In genomic region chr11:68940516-68940915, GRCm38 (mm10) we compare ENCODE assay signal across 8 mouse cellular contexts. TPM values are rescaled to one million over a fixed set of nuclear protein-coding genes. Genes with fewer than 3 reads are reported as not detected.
A peak's percentile ranks its signal among the peaks of the same experiment; 100 is the strongest.
DNase-seq lines count a peak whose midpoint lies in the region; ATAC-seq and TF ChIP-seq lines count a peak whose summit lies in the region.

No protein-coding gene starts in this region.

- peak overlapping the region; percentile 65 for H3K4me2 ChIP-seq in heart, embryonic 15.5 days
- H3K4me2 ChIP-seq in forebrain, embryonic 12.5 days, result peak overlapping the region; percentile 57
- H3K4me2 ChIP-seq in kidney, postnatal 0 days (ENCODE audit: low read length), result peak overlapping the region; percentile 71
- peak overlapping the region; percentile 69 for H3K4me2 ChIP-seq in midbrain, postnatal 0 days (ENCODE audit: low read depth, low read length, poor library complexity, severe bottlenecking)

- ATAC-seq in heart, embryonic 15.5 days (replicated peaks; ENCODE audit: insufficient number of reproducible peaks, insufficient read depth, low FRiP score, low read depth), result no peak
- no peak for ATAC-seq in forebrain, embryonic 12.5 days (ENCODE audit: low FRiP score)
- peak; percentile 33 for ATAC-seq in kidney, postnatal 0 days (replicated peaks; ENCODE audit: low FRiP score, low read depth)
- ATAC-seq in midbrain, postnatal 0 days (ENCODE audit: low FRiP score), result no peak

- DNase-seq in heart, postnatal 4 days, result no peak
- DNase-seq in kidney, postnatal 0 days (ENCODE audit: low spot score), result peak; percentile 21
- no peak for DNase-seq in midbrain, postnatal 0 days (ENCODE audit: low spot score)
- DNase-seq in embryo, embryonic 10.5 days (ENCODE audit: low spot score), result no peak
- DNase-seq in gastrocnemius, adult 8-10 months (ENCODE audit: low spot score in 2 of 2), result no peak
- no peak for DNase-seq in thymus, postnatal 25 days

- no peak for TF ChIP-seq CTCF in kidney, postnatal 0 days (IDR thresholded peaks at IDR 0.05; ENCODE audit: low read depth)
- TF ChIP-seq CTCF in midbrain, postnatal 0 days (IDR thresholded peaks at IDR 0.05), result no peak

- no peak overlapping the region for H3K27ac ChIP-seq in heart, embryonic 15.5 days
- H3K27ac ChIP-seq in forebrain, embryonic 12.5 days, result no peak overlapping the region
- peak overlapping the region; percentile 72 for H3K27ac ChIP-seq in kidney, postnatal 0 days
- H3K27ac ChIP-seq in midbrain, postnatal 0 days (ENCODE audit: low read depth, low read length), result peak overlapping the region; percentile 89; the same call in 1 of the 2 replicates

- H3K36me3 ChIP-seq in heart, embryonic 15.5 days, result no peaks in the 10 kb centered on the region
- no peaks in the 10 kb centered on the region for H3K36me3 ChIP-seq in forebrain, embryonic 12.5 days (replicated peaks)
- no peaks in the 10 kb centered on the region for H3K36me3 ChIP-seq in kidney, postnatal 0 days (ENCODE audit: insufficient read depth, low read length)
- peaks cover 3% of the 10 kb centered on the region; the same call in 1 of the 2 replicates for H3K36me3 ChIP-seq in midbrain, postnatal 0 days (ENCODE audit: insufficient read depth, low read length)

- 0 out of 2 replicates have a peak overlapping the region, but pooled peaks have one; percentile 59 for H3K9ac ChIP-seq in heart, embryonic 15.5 days
- H3K9ac ChIP-seq in forebrain, embryonic 12.5 days, result peak overlapping the region; percentile 62
- H3K9ac ChIP-seq in kidney, postnatal 0 days (ENCODE audit: low read depth, low read length), result peak overlapping the region; percentile 64
- peak overlapping the region; percentile 66 for H3K9ac ChIP-seq in midbrain, postnatal 0 days (replicated peaks; ENCODE audit: low read length, poor library complexity, severe bottlenecking)

- no peaks in the 10 kb centered on the region for H3K9me3 ChIP-seq in heart, embryonic 15.5 days (replicated peaks)
- H3K9me3 ChIP-seq in forebrain, embryonic 12.5 days, result no peaks in the 10 kb centered on the region
- H3K9me3 ChIP-seq in kidney, postnatal 0 days (replicated peaks; ENCODE audit: low read length), result no peaks in the 10 kb centered on the region
- no peaks in the 10 kb centered on the region for H3K9me3 ChIP-seq in midbrain, postnatal 0 days (ENCODE audit: low read length)

- 49% methylated on average over 4 of the region's 4 CpGs for WGBS in heart, embryonic 15.5 days
- WGBS in forebrain, embryonic 12.5 days, result 73% methylated on average over 4 of the region's 4 CpGs
- WGBS in kidney, postnatal 0 days, result 29% methylated on average over 4 of the region's 4 CpGs
- 29% methylated on average over 4 of the region's 4 CpGs for WGBS in midbrain, postnatal 0 days

- peak overlapping the region; percentile 53 for H3K4me3 ChIP-seq in heart, embryonic 15.5 days
- peak overlapping the region; percentile 48 for H3K4me3 ChIP-seq in forebrain, embryonic 12.5 days (replicated peaks)
- peak overlapping the region; percentile 48 for H3K4me3 ChIP-seq in kidney, postnatal 0 days (replicated peaks; ENCODE audit: low read depth, low read length)
- peak overlapping the region; percentile 44 for H3K4me3 ChIP-seq in midbrain, postnatal 0 days (ENCODE audit: low read depth, low read length)

- H3K27me3 ChIP-seq in heart, embryonic 15.5 days, result no peaks in the 10 kb centered on the region
- H3K27me3 ChIP-seq in forebrain, embryonic 12.5 days, result no peaks in the 10 kb centered on the region
- H3K27me3 ChIP-seq in kidney, postnatal 0 days (ENCODE audit: insufficient read depth, low read length), result no peaks in the 10 kb centered on the region
- H3K27me3 ChIP-seq in midbrain, postnatal 0 days (ENCODE audit: insufficient read depth, low read length), result no peaks in the 10 kb centered on the region

- peaks cover 8% of the 10 kb centered on the region for H3K4me1 ChIP-seq in heart, embryonic 15.5 days (replicated peaks)
- peaks cover 6% of the 10 kb centered on the region for H3K4me1 ChIP-seq in forebrain, embryonic 12.5 days
- H3K4me1 ChIP-seq in kidney, postnatal 0 days (replicated peaks; ENCODE audit: insufficient read depth, low read length), result no peaks in the 10 kb centered on the region
- no peaks in the 10 kb centered on the region for H3K4me1 ChIP-seq in midbrain, postnatal 0 days (ENCODE audit: insufficient read depth, low read length)

RNA-seq across cellular contexts. Expression of gene Odf4, which starts 13.6 kb away (rescaled TPM):
- not detected in 2 replicates for polyA plus RNA-seq in heart, embryonic 15.5 days (2015; fragmentation: Nextera tagmentation; extraction: Ambion mirVana)
- total RNA-seq in heart, postnatal 4 days (2021), result not detected
- 0.18 and 0.54 TPM in 2 replicates for polyA plus RNA-seq in forebrain, embryonic 12.5 days (2016; fragmentation: Nextera tagmentation; extraction: Ambion mirVana)
- polyA plus RNA-seq in kidney, postnatal 0 days (2015; fragmentation: Nextera tagmentation; extraction: Ambion mirVana), result 0.29 TPM in 1 of 2 replicates, not detected in the other
- total RNA-seq in midbrain, postnatal 0 days (2014; rRNA removed), result 1.5 and 4.3 TPM in 2 replicates
- polyA plus RNA-seq in midbrain, postnatal 0 days (2015; fragmentation: Nextera tagmentation; extraction: Ambion mirVana), result 0.52 and 2.2 TPM in 2 replicates
- total RNA-seq in gastrocnemius, adult 8-10 months (2022), result not detected

RNA-seq across cellular contexts. Expression of gene Arhgef15, which starts 16.8 kb away (rescaled TPM):
- polyA plus RNA-seq in heart, embryonic 15.5 days (2015; fragmentation: Nextera tagmentation; extraction: Ambion mirVana), result 10.8 and 12.7 TPM in 2 replicates
- 10 to 100 TPM; 32.1 to 36.8 TPM for total RNA-seq in heart, postnatal 4 days (2021)
- 5.6 and 6.4 TPM in 2 replicates for polyA plus RNA-seq in forebrain, embryonic 12.5 days (2016; fragmentation: Nextera tagmentation; extraction: Ambion mirVana)
- 8.9 and 11.3 TPM in 2 replicates for polyA plus RNA-seq in kidney, postnatal 0 days (2015; fragmentation: Nextera tagmentation; extraction: Ambion mirVana)
- total RNA-seq in midbrain, postnatal 0 days (2014; rRNA removed), result 23.3 and 50.8 TPM in 2 replicates
- polyA plus RNA-seq in midbrain, postnatal 0 days (2015; fragmentation: Nextera tagmentation; extraction: Ambion mirVana), result 27.6 and 34.3 TPM in 2 replicates
- total RNA-seq in gastrocnemius, adult 8-10 months (2022), result 1 to 10 TPM; 5.3 to 8.1 (median 6.6) TPM

RNA-seq across cellular contexts. Expression of gene Slc25a35, which starts 27.4 kb away (rescaled TPM):
- 2.0 and 2.2 TPM in 2 replicates for polyA plus RNA-seq in heart, embryonic 15.5 days (2015; fragmentation: Nextera tagmentation; extraction: Ambion mirVana)
- total RNA-seq in heart, postnatal 4 days (2021), result 1 to 10 TPM in 1 of 2 experiments, under 1 TPM in 1; 0.91 to 1.4 TPM
- 2.1 and 2.6 TPM in 2 replicates for polyA plus RNA-seq in forebrain, embryonic 12.5 days (2016; fragmentation: Nextera tagmentation; extraction: Ambion mirVana)
- 11.1 and 11.5 TPM in 2 replicates for polyA plus RNA-seq in kidney, postnatal 0 days (2015; fragmentation: Nextera tagmentation; extraction: Ambion mirVana)
- 0.93 and 1.4 TPM in 2 replicates for total RNA-seq in midbrain, postnatal 0 days (2014; rRNA removed)
- polyA plus RNA-seq in midbrain, postnatal 0 days (2015; fragmentation: Nextera tagmentation; extraction: Ambion mirVana), result 1.5 and 2.0 TPM in 2 replicates
- 1 to 10 TPM; 3.5 to 4.8 (median 4.3) TPM for total RNA-seq in gastrocnemius, adult 8-10 months (2022)

RNA-seq across cellular contexts. Expression of gene Rangrf, which starts 34.5 kb away (rescaled TPM):
- polyA plus RNA-seq in heart, embryonic 15.5 days (2015; fragmentation: Nextera tagmentation; extraction: Ambion mirVana), result 67.4 and 78.4 TPM in 2 replicates
- total RNA-seq in heart, postnatal 4 days (2021), result 10 to 100 TPM; 41.0 to 44.7 TPM
- 54.1 and 57.8 TPM in 2 replicates for polyA plus RNA-seq in forebrain, embryonic 12.5 days (2016; fragmentation: Nextera tagmentation; extraction: Ambion mirVana)
- 55.6 and 58.3 TPM in 2 replicates for polyA plus RNA-seq in kidney, postnatal 0 days (2015; fragmentation: Nextera tagmentation; extraction: Ambion mirVana)
- total RNA-seq in midbrain, postnatal 0 days (2014; rRNA removed), result 12.0 and 25.0 TPM in 2 replicates
- polyA plus RNA-seq in midbrain, postnatal 0 days (2015; fragmentation: Nextera tagmentation; extraction: Ambion mirVana), result 18.9 and 20.2 TPM in 2 replicates
- 10 to 100 TPM; 59.5 to 84.1 (median 69.6) TPM for total RNA-seq in gastrocnemius, adult 8-10 months (2022)

RNA-seq across cellular contexts. Expression of gene Rpl26, which starts 39.1 kb away (rescaled TPM):
- 507 and 557 TPM in 2 replicates for polyA plus RNA-seq in heart, embryonic 15.5 days (2015; fragmentation: Nextera tagmentation; extraction: Ambion mirVana)
- 100 to 1,000 TPM; 896 to 908 TPM for total RNA-seq in heart, postnatal 4 days (2021)
- 781 and 837 TPM in 2 replicates for polyA plus RNA-seq in forebrain, embryonic 12.5 days (2016; fragmentation: Nextera tagmentation; extraction: Ambion mirVana)
- polyA plus RNA-seq in kidney, postnatal 0 days (2015; fragmentation: Nextera tagmentation; extraction: Ambion mirVana), result 1,114 and 1,312 TPM in 2 replicates
- total RNA-seq in midbrain, postnatal 0 days (2014; rRNA removed), result 1,124 and 1,179 TPM in 2 replicates
- polyA plus RNA-seq in midbrain, postnatal 0 days (2015; fragmentation: Nextera tagmentation; extraction: Ambion mirVana), result 561 and 573 TPM in 2 replicates
- 100 to 1,000 TPM; 671 to 819 (median 724) TPM for total RNA-seq in gastrocnemius, adult 8-10 months (2022)

Comparison
In these comparisons a context has a peak if more than half of its experiments do, and no peak if none do; other contexts are left out.
1. H3K27ac ChIP-seq: peak in kidney, postnatal 0 days (single experiment) and midbrain, postnatal 0 days (single experiment); none in heart, embryonic 15.5 days (single experiment) and forebrain, embryonic 12.5 days (single experiment).
2. Peak in every context shown above with its lines, with median percentiles within 50 percentile points of each other: H3K4me2 ChIP-seq, H3K4me3 ChIP-seq and H3K9ac ChIP-seq.